Mouse (Mus musculus) 416B (cell line): ENCODE measurements at regions not wholly inside any gene's neighbourhood (a gene's known extent, or its start where the extent isn't known, plus 50 kb on each side); places are given as distances from the start of the nearest gene placed in this dataset.

Experiments
- DNase-seq: peaks from one replicate; pipeline ENCODE4 v3.0.0; 2011; ENCODE audit warnings: low read depth

GRCm38 (mm10) chr7:53854077-53854476 lies 981.2 kb upstream of the Luzp2 start:
- no peak for DNase-seq

- DNase-seq: no peak
Measured at GRCm38 (mm10) chr7:53872480-53873200, 962.7 kb upstream of the Luzp2 start.

GRCm38 (mm10) chr7:53912992-53913391 lies 922.3 kb upstream of the Luzp2 start:
- DNase-seq: no peak

GRCm38 (mm10) chr7:53955654-53956053 lies 879.6 kb upstream of the Luzp2 start:
- no peak for DNase-seq

- DNase-seq: no peak
Measured at GRCm38 (mm10) chr7:53975480-53975879, 859.8 kb upstream of the Luzp2 start.

GRCm38 (mm10) chr7:53995983-53996382 lies 839.3 kb upstream of the Luzp2 start:
- DNase-seq: no peak

- peak; percentile 7 for DNase-seq
Measured at GRCm38 (mm10) chr7:54008684-54009083, 826.6 kb upstream of the Luzp2 start.
